ENCODE assay signal across 34 mouse cellular contexts in the genomic region with DNA sequence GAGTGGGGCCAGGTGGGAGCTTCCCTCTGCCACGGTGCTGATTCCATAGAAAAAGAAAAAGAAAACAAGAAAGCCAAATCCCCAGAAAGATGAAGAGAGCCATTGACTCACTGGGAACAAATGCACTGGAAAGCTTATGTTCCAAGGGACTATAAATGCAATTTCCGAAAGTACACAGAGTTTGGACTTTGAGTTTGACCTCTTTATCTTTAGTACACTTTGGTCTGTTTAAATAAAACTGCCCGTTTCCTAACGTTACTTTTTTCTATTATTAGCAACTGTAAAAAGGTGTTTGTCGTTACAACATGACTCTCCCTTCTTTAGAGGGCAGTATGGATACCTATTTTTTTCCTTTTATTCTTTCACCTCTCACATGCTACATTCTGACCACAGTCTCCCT. TPM values are rescaled to one million over a fixed set of nuclear protein-coding genes. Genes with fewer than 3 reads are reported as not detected.
DNase-seq lines count a peak whose midpoint lies in the region; ATAC-seq and TF ChIP-seq lines count a peak whose summit lies in the region.
"Had no signal": no experiment of that assay in that cellular context is flagged by ENCODE, and none has a peak within 500 bp of the region (broad histone marks: within the 10 kb centered on the region; RNA-seq: fewer than 3 reads in every experiment).

A gene (minus strand): TSS at position 174 of the 400 bp plus-strand sequence.

- H3K36me3 ChIP-seq in liver, adult 2 months (ENCODE audit: control insufficient read depth, insufficient read depth, low read length): peaks cover 9% of the 10 kb centered on the region
- no peaks in the 10 kb centered on the region for H3K36me3 ChIP-seq in liver, postnatal 0 days (replicated peaks; ENCODE audit: insufficient read depth, low read length)
- H3K36me3 ChIP-seq: embryonic facial prominence, embryonic 10.5 days; embryonic facial prominence, embryonic 15.5 days; heart, embryonic 13.5 days; hindbrain, embryonic 15.5 days; neural tube, embryonic 15.5 days had no signal

- no peaks in the 10 kb centered on the region for H3K9me3 ChIP-seq in liver, postnatal 0 days (ENCODE audit: low read length)
- H3K9me3 ChIP-seq: embryonic facial prominence, embryonic 10.5 days; embryonic facial prominence, embryonic 15.5 days; forebrain, embryonic 13.5 days; heart, embryonic 13.5 days; hindbrain, embryonic 15.5 days; neural tube, embryonic 15.5 days had no signal

- TF ChIP-seq POLR2A in liver, adult 2 months (IDR thresholded peaks at IDR 0.05; ENCODE audit: extremely low read depth, insufficient read depth, low read length): no peak

- peak within 1 kb of the TSS; percentile 75 for H3K4me3 ChIP-seq in liver, adult 2 months (ENCODE audit: insufficient read depth, low read depth, low read length)
- peak within 1 kb of the TSS; percentile 35 for H3K4me3 ChIP-seq in liver, postnatal 0 days (ENCODE audit: low read depth, low read length)
- H3K4me3 ChIP-seq: embryonic facial prominence, embryonic 10.5 days; embryonic facial prominence, embryonic 15.5 days; forebrain, embryonic 13.5 days; heart, embryonic 13.5 days; hindbrain, embryonic 15.5 days; neural tube, embryonic 15.5 days had no signal

- H3K4me1 ChIP-seq in liver, adult 2 months (ENCODE audit: control insufficient read depth, insufficient read depth, low read length): peaks cover 27% of the 10 kb centered on the region
- H3K4me1 ChIP-seq in liver, postnatal 0 days (ENCODE audit: insufficient read depth): 0 out of 2 replicates have a peak, but pooled peaks cover 2% of the 10 kb centered on the region
- H3K4me1 ChIP-seq: embryonic facial prominence, embryonic 10.5 days; embryonic facial prominence, embryonic 15.5 days; forebrain, embryonic 13.5 days; heart, embryonic 13.5 days; hindbrain, embryonic 15.5 days; neural tube, embryonic 15.5 days had no signal

- H3K27me3 ChIP-seq in liver, adult 2 months (ENCODE audit: control insufficient read depth, insufficient read depth, low read length): no peaks in the 10 kb centered on the region
- no peaks in the 10 kb centered on the region for H3K27me3 ChIP-seq in liver, postnatal 0 days (ENCODE audit: insufficient read depth, low read length)
- H3K27me3 ChIP-seq: embryonic facial prominence, embryonic 15.5 days; forebrain, embryonic 13.5 days; heart, embryonic 13.5 days; hindbrain, embryonic 15.5 days; neural tube, embryonic 15.5 days had no signal

- H3K79me2 ChIP-seq in liver, adult 2 months (ENCODE audit: control insufficient read depth, insufficient read depth, low read length): peaks cover 4% of the 10 kb centered on the region; the same call in 1 of the 2 replicates

- peak; percentile 71 for ATAC-seq in liver, postnatal 0 days
- ATAC-seq in megakaryocyte progenitor cell, adult 5-6 weeks (replicated peaks; ENCODE audit: poor library complexity): no peak
- ATAC-seq: forebrain, embryonic 13.5 days; inflammation-experienced regulatory T-cells, adult 6 months; lung, postnatal 0 days; Patski had no signal

- H3K9ac ChIP-seq in liver, adult 2 months (ENCODE audit: low read depth, low read length): peak within 1 kb of the TSS; percentile 85
- 0 out of 2 replicates have a peak within 1 kb of the TSS, but pooled peaks have one; percentile 11 for H3K9ac ChIP-seq in liver, postnatal 0 days (replicated peaks)
- H3K9ac ChIP-seq: embryonic facial prominence, embryonic 15.5 days; forebrain, embryonic 13.5 days; heart, embryonic 13.5 days; hindbrain, embryonic 15.5 days; neural tube, embryonic 15.5 days had no signal

- peak; percentile 99 for DNase-seq in liver, adult 2 months (ENCODE audit: extremely low read depth, low read depth, low spot score)
- DNase-seq in liver: no peak
- peak; percentile 27 for DNase-seq in large intestine, adult 2 months (ENCODE audit: low read depth, low spot score)
- DNase-seq in liver, postnatal 0 days: no peak
- DNase-seq in cerebellum, adult 9-10 months: no peak
- no peak for DNase-seq in T-cell, adult 2 months (ENCODE audit: low spot score)
- DNase-seq: cerebellum, adult 11 months; cerebellum, postnatal 10 days; gastrocnemius, postnatal 10 days; heart, postnatal 10 days; kidney, adult 9 months; kidney, postnatal 14 days; lung, adult 18-20 months; lung, postnatal 4 days; midbrain, embryonic 14.5 days; retina, postnatal 1 day; right cerebral cortex, postnatal 14 days; thymus, adult 2 months; thymus, postnatal 36 days had no signal

- TF ChIP-seq CTCF in liver, adult 2 months (IDR thresholded peaks at IDR 0.05; ENCODE audit: low read depth, low read length): no peak
- no peak for TF ChIP-seq CTCF in liver, postnatal 0 days (IDR thresholded peaks at IDR 0.05; ENCODE audit: low read depth)

- WGBS in liver, adult 2 months: 11% methylated on average over 5 of the region's 5 CpGs
- WGBS in large intestine, adult 2 months: 30% methylated on average over 5 of the region's 5 CpGs
- 44% methylated on average over 5 of the region's 5 CpGs for WGBS in liver, postnatal 0 days (ENCODE audit: insufficient replicate concordance)

- peak within 1 kb of the TSS; percentile 88 for H3K27ac ChIP-seq in liver, adult 2 months (replicated peaks; ENCODE audit: insufficient read depth, low read depth, low read length)
- peak within 1 kb of the TSS; percentile 58 for H3K27ac ChIP-seq in liver, postnatal 0 days (ENCODE audit: low read depth)
- H3K27ac ChIP-seq: embryonic facial prominence, embryonic 10.5 days; embryonic facial prominence, embryonic 15.5 days; forebrain, embryonic 13.5 days; heart, embryonic 13.5 days; hindbrain, embryonic 15.5 days; neural tube, embryonic 15.5 days had no signal

- H3K4me2 ChIP-seq in liver, postnatal 0 days (ENCODE audit: low read depth, low read length): peak within 1 kb of the TSS; percentile 62
- H3K4me2 ChIP-seq: embryonic facial prominence, embryonic 15.5 days; forebrain, embryonic 13.5 days; heart, embryonic 13.5 days; hindbrain, embryonic 15.5 days; neural tube, embryonic 15.5 days had no signal

- TF ChIP-seq EP300 in liver, postnatal 0 days (IDR thresholded peaks at IDR 0.05; ENCODE audit: low read depth): peak; percentile 39; the same call in 1 of the 2 replicates

RNA-seq across cellular contexts. Expression of the gene that starts here (rescaled TPM):
- total RNA-seq in liver, adult 2 months (2014; rRNA removed): 611 and 1,231 TPM in 2 replicates
- 211 and 219 TPM in 2 replicates for polyA plus RNA-seq in liver, adult 2 months (2012; rRNA removed)
- polyA plus RNA-seq in large intestine, adult 2 months (2012; rRNA removed): not detected in 2 replicates
- polyA plus RNA-seq in liver, postnatal 0 days (2015; fragmentation: Nextera tagmentation; extraction: Ambion mirVana): 49.8 and 59.6 TPM in 2 replicates
- not detected in 2 replicates for total RNA-seq in megakaryocyte progenitor cell, adult 5-6 weeks (2015)
- total RNA-seq in megakaryocyte progenitor cell, adult 5-6 weeks (2017): not detected in 2 replicates
- total RNA-seq: hematopoietic stem cell, adult 5-6 weeks; MEL had no signal
- polyA plus RNA-seq: cortical plate, adult 2 months; embryonic facial prominence, embryonic 10.5 days; embryonic facial prominence, embryonic 15.5 days; forebrain, embryonic 13.5 days; heart, embryonic 13.5 days; hindbrain, embryonic 15.5 days; inflammation-experienced regulatory T-cells, adult 6 months; limb, embryonic 11.5 days; lung, postnatal 0 days; midbrain, embryonic 14.5 days; neural tube, embryonic 15.5 days; Patski; small intestine, adult 2 months had no signal

Comparison
In these comparisons a context has a peak if more than half of its experiments do, and no peak if none do; other contexts are left out.
1. RNA of the gene that starts here (total RNA-seq): 611 to 1,231 TPM in liver, adult 2 months; not detected in megakaryocyte progenitor cell, adult 5-6 weeks; every median in the first group is over 100 times any median in the second.
2. RNA of the gene that starts here (polyA plus RNA-seq): 211 to 219 TPM in liver, adult 2 months and 49.8 to 59.6 TPM in liver, postnatal 0 days; not detected in large intestine, adult 2 months; every median in the first group is over 10 times any median in the second.
3. Peak in DNase-seq in large intestine, adult 2 months; RNA of the gene not detected or under 1 TPM.